Mouse (Mus musculus): ENCODE data around the gene Kdm4c.
"Not testable (repeated sequence)": the region's sequence is repeated elsewhere in the genome, so short reads cannot be mapped to it uniquely, and the experiment has no call there.

Kdm4c gene

DNA sequence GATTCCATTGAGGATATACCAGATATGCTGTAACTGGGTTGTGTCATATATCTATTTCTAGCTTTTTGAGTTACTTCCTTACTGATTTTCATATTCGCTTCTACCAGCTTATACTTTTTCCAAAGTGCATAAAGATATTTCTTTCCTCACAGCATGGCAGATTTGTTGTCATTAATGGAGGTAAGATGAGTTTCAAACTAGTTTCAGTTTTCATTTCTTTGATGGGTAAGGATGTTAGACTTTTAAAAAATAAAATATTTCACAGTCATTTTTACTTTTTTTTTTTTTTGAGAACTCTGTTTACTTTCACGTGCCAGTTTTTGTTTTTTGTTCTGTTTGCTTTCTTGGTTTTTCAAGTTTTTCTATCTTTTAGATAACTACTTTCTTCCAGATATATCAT lies 70.6 kb downstream of the Kdm4c start:
- DNase-seq (ENCODE audit: low read depth) = no peak

DNA sequence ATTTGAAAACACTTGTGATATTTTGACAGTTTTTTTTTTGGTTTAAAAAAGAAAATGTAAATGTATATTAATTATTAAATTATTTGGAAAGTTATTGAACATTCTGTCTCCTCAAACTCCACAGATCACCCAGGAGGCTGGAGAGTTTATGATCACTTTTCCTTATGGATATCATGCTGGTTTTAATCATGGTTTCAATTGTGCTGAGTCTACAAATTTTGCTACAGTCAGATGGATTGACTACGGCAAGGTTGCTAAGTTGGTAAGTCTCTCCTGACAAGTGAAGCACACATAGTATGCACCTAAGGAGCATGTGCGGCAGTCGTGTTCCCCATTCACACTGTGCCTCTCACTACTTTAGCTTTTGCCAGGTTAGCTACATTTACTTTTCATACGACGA lies 73.1 kb downstream of the Kdm4c start:
- no peak for DNase-seq (ENCODE audit: low read depth)

DNA sequence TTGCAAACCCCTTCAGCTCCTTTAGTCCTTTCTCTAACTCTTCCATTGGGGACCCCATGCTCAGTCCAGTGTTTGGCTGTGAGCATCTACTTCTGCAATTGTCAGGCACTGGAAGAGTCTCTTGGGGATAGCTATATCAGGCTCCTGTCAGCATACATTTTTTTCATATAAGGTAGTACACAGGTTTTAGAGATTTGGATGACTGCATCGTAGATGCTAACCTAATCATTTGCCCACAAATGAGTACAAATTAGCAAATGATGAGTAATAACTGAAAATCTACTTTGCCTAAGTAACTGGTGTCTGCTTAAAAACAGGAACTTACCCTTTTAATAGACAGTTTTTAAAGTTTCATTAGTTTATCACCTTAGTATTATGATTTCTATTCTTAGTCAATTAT lies 77.0 kb downstream of the Kdm4c start:
- DNase-seq (ENCODE audit: low read depth) = no peak

DNA sequence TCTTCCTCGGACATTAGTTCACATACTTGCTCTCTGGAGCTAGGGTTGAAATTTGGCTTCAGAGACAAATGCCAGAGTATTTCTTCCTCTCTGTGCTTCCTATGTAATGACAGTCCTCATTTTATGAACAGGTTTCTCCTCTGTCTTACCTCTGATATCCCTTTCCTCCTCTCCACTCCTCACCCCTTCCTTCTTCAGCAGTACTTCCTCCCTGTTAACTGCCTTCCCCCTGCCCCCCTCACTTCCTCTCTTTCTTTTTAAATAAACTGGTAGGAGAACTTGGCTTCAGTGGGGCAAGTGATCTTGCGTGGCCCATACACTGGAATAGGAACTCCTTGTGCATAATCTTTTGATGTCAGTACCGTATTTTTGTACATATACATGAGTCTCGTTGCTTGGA lies 115.2 kb downstream of the Kdm4c start:
- no peak for DNase-seq (ENCODE audit: low read depth)

DNA sequence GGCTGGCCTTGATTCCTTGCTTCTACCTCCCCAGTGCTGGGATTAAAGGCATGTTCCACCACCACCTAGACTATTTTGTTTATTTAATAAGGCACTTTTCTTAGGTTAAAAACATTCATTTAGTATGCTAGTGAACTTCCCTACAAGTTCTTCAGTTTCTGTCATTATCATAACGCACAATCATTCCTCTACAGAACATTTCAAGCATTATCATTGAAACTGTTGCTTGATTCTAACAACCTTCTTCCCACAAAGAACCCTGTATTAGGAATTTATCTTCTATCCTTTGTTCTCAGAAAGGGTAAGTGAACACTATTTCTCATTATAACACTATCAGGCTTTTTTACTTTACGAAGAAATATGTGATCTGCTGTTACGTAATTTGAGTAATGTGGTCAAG lies 118.0 kb downstream of the Kdm4c start:
- no peak for DNase-seq (ENCODE audit: low read depth)

DNA sequence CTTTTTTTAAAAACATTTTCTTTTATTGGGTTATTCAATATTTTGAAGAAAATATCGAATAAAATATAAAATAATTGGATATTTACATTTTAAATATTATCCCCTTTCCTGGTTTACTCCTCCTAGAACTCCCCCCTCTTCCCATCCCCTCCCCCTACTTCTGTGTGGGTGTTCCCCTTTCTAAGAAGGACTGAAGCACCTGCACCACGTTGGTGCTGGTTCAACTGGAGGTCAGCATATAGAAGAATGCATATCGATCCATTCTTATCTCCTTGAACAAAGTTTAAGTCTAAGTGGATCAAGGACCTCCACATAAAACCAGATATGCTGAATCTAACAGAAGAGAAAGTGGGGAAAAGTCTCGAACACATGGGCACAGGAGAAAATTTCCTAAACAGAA lies 144.3 kb downstream of the Kdm4c start:
- no peak for DNase-seq (ENCODE audit: low read depth)

DNA sequence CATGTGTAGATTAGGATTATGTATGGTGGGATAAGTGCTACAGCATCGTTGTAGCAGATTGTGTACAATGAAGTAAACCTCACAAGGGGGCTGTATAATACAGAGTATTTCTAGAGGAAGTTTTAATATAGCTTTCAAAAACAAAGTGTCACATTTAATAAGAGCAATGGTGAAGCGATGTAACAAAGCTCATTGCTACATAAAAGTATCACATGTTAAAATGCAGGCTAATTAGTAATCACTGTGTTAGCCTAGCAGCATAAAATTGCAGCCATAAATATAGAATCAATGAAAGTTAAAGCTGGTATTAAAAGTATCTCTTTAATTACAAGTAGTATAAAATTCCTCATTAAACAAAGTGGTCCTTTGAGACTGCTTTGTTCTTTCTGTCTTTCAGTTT lies 150.9 kb downstream of the Kdm4c start:
- no peak for DNase-seq (ENCODE audit: low read depth)

DNA sequence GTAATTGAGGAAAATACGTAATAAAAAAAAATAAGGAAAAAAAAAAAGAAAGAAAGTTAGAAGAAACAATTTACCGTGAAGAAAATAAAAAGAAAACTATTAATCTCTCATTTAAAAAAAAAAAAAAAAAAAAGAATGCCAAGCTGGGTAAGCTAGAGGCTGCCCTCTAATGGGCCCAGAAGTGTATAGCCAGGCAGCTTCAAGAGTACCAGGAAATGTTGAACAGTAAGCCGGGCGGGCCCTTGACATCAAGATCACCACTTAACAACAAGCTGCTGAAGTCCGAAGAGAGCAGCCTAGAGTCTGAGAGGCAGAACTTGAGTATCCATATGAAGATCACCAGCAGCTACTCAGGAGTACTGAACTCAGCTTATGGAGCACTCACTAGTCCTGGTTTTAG lies 154.3 kb downstream of the Kdm4c start:
- DNase-seq (ENCODE audit: low read depth) = no peak

DNA sequence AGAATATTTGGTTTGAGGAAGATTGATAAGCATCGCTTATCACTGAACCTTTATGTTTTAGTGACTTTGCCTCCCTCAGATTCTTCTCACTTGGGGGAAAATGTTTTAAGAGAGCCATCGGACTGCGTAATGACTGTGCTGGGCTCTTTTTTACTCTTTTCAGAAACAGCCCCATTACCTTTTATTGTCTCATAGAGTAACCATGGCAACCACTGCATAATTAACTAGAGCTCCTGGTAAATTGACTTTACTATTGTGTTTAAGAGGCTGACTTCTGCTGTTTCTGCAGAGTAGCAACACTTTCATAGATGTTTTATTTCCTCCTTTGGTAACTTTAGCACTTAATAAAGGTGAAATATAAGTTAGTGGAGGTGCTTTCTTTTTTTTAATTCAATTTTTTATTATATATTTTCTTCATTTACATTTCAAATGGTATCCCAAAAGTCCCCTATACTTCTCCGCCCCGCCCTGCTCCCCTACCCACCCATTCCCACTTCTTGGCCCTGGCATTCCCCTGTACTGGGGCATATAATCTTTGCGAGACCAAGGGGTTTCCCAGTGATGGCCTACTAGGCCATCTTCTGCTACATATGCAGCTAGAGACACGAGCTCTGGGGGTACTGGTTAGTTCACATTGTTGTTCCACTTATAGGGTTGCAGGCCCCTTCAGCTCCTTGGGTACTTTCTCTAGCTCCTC lies 159.5 kb downstream of the Kdm4c start:
- not testable (repeated sequence) for DNase-seq (ENCODE audit: low read depth)

DNA sequence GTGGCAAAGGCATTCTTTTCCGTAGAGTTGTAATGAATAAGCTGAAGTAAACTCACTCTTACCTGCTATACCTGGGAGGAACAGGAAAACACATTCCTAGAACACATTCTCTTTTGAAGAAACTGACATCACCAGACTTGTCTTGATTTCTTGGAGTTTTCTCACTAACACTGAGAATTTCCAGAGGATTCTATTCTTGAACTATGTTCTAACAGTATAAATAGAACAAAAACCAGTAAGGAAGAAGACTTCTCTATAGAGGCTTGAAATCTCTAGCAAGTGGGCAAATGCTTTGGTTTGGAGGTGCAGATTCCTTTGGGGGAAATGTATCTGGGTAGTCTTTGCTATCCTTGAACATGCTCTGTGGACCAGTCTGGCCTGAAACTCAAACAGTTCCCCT lies 166.4 kb downstream of the Kdm4c start:
- DNase-seq (ENCODE audit: low read depth) = no peak

DNA sequence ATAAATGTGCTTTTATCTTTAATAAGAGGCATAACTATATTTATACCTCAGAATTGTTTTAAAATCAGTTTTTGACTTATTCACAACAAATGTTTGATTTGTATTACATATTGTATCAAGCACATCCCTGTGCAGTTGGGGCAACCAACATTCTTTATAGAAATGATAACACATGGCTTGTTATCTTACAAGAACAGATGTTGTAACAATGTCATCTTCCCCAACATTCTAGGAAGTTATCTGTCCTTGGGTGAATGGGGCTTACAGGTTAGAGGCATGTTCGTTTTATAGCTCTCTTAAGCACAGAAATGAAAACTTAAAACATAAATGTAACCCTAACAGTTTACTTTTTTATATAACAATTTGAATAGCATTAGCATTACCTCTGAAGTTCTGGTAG lies 177.5 kb downstream of the Kdm4c start:
- peak; percentile 14 for DNase-seq (ENCODE audit: low read depth)

All from c-Kit-positive CD71-positive TER-119-negative erythroid progenitor cells, embryonic 14.5 days (primary cell).